16 mouse cellular contexts compared by ENCODE assay signal in genomic region chr13:46833586-46833985, GRCm38 (mm10).
DNase-seq lines count a peak whose midpoint lies in the region; ATAC-seq lines count a peak whose summit lies in the region.
"Had no signal": no experiment of that assay in that cellular context is flagged by ENCODE, and none has a peak within 500 bp of the region (broad histone marks: within the 10 kb centered on the region; RNA-seq: fewer than 3 reads in every experiment).

No protein-coding gene starts in this region.

- ATAC-seq in frontal cortex, adult (ENCODE audit: low TSS enrichment): peak; percentile 78
- no peak; the same call in 1 of the 2 replicates for ATAC-seq in embryonic facial prominence, embryonic 14.5 days (ENCODE audit: low read depth)
- ATAC-seq in midbrain, embryonic 15.5 days (replicated peaks): no peak
- ATAC-seq: forebrain, embryonic 13.5 days; forebrain, embryonic 15.5 days; forebrain, postnatal 0 days had no signal

- H3K27me3 ChIP-seq in embryonic facial prominence, embryonic 14.5 days (replicated peaks; ENCODE audit: control insufficient read depth, insufficient read depth, low read length): no peaks in the 10 kb centered on the region
- H3K27me3 ChIP-seq in midbrain, embryonic 15.5 days (replicated peaks): no peaks in the 10 kb centered on the region
- H3K27me3 ChIP-seq: forebrain, embryonic 13.5 days; forebrain, embryonic 15.5 days had no signal

- WGBS in embryonic facial prominence, embryonic 14.5 days: 53% methylated on average over 5 of the region's 5 CpGs
- 61% methylated on average over 5 of the region's 5 CpGs for WGBS in midbrain, embryonic 15.5 days

- no peak for DNase-seq in frontal cortex, postnatal 14 days (ENCODE audit: low spot score in 2 of 2)
- DNase-seq in brain, adult 2 months (ENCODE audit: low read depth, low spot score): peak; percentile 61
- DNase-seq in embryonic facial prominence, embryonic 14.5 days (ENCODE audit: low spot score): peak; percentile 60
- no peak for DNase-seq in urinary bladder, postnatal 4 days (ENCODE audit: low spot score in 2 of 2)
- DNase-seq: adrenal gland, adult 2 months; adrenal gland, postnatal 10 days; adrenal gland, postnatal 25 days; cerebellum, adult 11-12 months; cerebellum, adult 2 months; cerebellum, adult 9-10 months; cerebellum, postnatal 10 days; forebrain, postnatal 0 days had no signal

- no peak overlapping the region for H3K4me3 ChIP-seq in embryonic facial prominence, embryonic 14.5 days (ENCODE audit: low read depth, low read length)
- H3K4me3 ChIP-seq in midbrain, embryonic 15.5 days: no peak overlapping the region
- H3K4me3 ChIP-seq: forebrain, embryonic 13.5 days; forebrain, embryonic 15.5 days had no signal

- no peak overlapping the region for H3K4me2 ChIP-seq in embryonic facial prominence, embryonic 14.5 days (ENCODE audit: low read depth, low read length)
- no peak overlapping the region for H3K4me2 ChIP-seq in midbrain, embryonic 15.5 days
- H3K4me2 ChIP-seq: forebrain, embryonic 13.5 days; forebrain, embryonic 15.5 days had no signal

- H3K36me3 ChIP-seq in embryonic facial prominence, embryonic 14.5 days (ENCODE audit: control insufficient read depth, insufficient read depth, low read length): peaks cover 37% of the 10 kb centered on the region
- peaks cover 14% of the 10 kb centered on the region; the same call in 1 of the 2 replicates for H3K36me3 ChIP-seq in midbrain, embryonic 15.5 days (replicated peaks)

- no peaks in the 10 kb centered on the region for H3K4me1 ChIP-seq in embryonic facial prominence, embryonic 14.5 days (ENCODE audit: control insufficient read depth, insufficient read depth, low read length)
- H3K4me1 ChIP-seq in midbrain, embryonic 15.5 days: no peaks in the 10 kb centered on the region
- H3K4me1 ChIP-seq: forebrain, embryonic 13.5 days; forebrain, embryonic 15.5 days had no signal

- H3K9me3 ChIP-seq in embryonic facial prominence, embryonic 14.5 days (ENCODE audit: control insufficient read depth, low read length): 0 out of 2 replicates have a peak, but pooled peaks cover 5% of the 10 kb centered on the region
- H3K9me3 ChIP-seq in midbrain, embryonic 15.5 days: no peaks in the 10 kb centered on the region
- H3K9me3 ChIP-seq: forebrain, embryonic 15.5 days had no signal

- H3K9ac ChIP-seq in embryonic facial prominence, embryonic 14.5 days (ENCODE audit: low read depth, low read length): no peak overlapping the region
- H3K9ac ChIP-seq in midbrain, embryonic 15.5 days: no peak overlapping the region
- H3K9ac ChIP-seq: forebrain, embryonic 13.5 days; forebrain, embryonic 15.5 days; forebrain, postnatal 0 days had no signal

- H3K27ac ChIP-seq in embryonic facial prominence, embryonic 14.5 days (replicated peaks; ENCODE audit: low read depth, low read length): peak overlapping the region; percentile 62; the same call in 1 of the 2 replicates
- no peak overlapping the region for H3K27ac ChIP-seq in midbrain, embryonic 15.5 days
- H3K27ac ChIP-seq: forebrain, embryonic 13.5 days; forebrain, embryonic 15.5 days had no signal

Comparison
In these comparisons a context has a peak if more than half of its experiments do, and no peak if none do; other contexts are left out.
1. DNase-seq: peak in brain, adult 2 months (single experiment) and embryonic facial prominence, embryonic 14.5 days (single experiment); none in frontal cortex, postnatal 14 days (0 of 2) and urinary bladder, postnatal 4 days (0 of 2).